ENCODE assay signal across 8 mouse cellular contexts in the genomic region with DNA sequence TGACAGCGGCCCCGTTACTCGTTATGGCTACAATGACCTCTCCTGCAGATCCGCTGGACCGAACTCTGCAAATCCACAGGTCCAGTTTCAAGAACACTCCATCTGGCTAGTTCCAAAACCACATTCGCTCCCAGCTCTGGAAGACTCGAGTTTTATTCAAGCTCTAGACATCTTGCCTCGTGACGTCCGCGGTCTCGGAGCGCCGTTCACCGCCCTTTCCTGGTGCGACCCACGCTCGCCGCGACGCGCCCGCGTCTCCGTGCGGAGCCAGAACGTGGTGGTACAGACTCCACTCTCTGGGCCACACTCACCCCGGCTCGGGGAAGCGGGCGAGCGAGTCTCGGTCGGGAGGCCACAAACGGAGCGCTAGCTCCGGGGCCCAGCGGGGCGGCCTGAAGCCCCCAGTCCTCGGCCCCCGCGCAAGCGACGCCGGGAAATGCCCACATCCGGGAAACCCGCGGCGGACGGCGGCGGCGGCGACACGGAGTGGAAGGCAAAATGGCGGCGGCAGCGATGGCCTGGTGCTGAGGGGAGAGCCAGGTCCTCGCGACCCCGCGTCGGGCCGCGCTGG. TPM values are rescaled to one million over a fixed set of nuclear protein-coding genes. Genes with fewer than 3 reads are reported as not detected.
A peak's percentile ranks its signal among the peaks of the same experiment; 100 is the strongest.
DNase-seq lines count a peak whose midpoint lies in the region; ATAC-seq and TF ChIP-seq lines count a peak whose summit lies in the region.

A gene (minus strand): TSS at position 406 of the 571 bp plus-strand sequence.
A gene (plus strand): TSS at position 484 of the 571 bp plus-strand sequence.

- WGBS in heart, embryonic 10.5 days, result under 1% methylated on average over 65 of the region's 65 CpGs
- WGBS in kidney, embryonic 15.5 days, result under 1% methylated on average over 64 of the region's 65 CpGs
- WGBS in limb, embryonic 15.5 days, result under 1% methylated on average over 56 of the region's 65 CpGs
- WGBS in midbrain, postnatal 0 days, result under 1% methylated on average over 53 of the region's 65 CpGs

- DNase-seq in B cell, adult 2 months, result peak; percentile 90 to 92
- peak; percentile 93 for DNase-seq in brain, embryonic 14.5 days (ENCODE audit: low read depth)
- peak; percentile 94 for DNase-seq in heart, embryonic 10.5 days (ENCODE audit: low spot score)
- DNase-seq in midbrain, postnatal 0 days (ENCODE audit: low spot score), result peak; percentile 86
- DNase-seq in spleen, postnatal 10 days (ENCODE audit: low spot score in 2 of 2), result peak; percentile 87 to 89

- ATAC-seq in erythroblast, adult 5-6 weeks (replicated peaks; ENCODE audit: low FRiP score, poor library complexity, severe bottlenecking), result peak; percentile 73
- peak; percentile 91 for ATAC-seq in kidney, embryonic 15.5 days (replicated peaks; ENCODE audit: low FRiP score)
- ATAC-seq in limb, embryonic 15.5 days (ENCODE audit: insufficient number of reproducible peaks, low FRiP score, low TSS enrichment, low read depth), result peak; percentile 82
- peak; percentile 89 for ATAC-seq in midbrain, postnatal 0 days (ENCODE audit: low FRiP score)

- TF ChIP-seq CTCF in brain, embryonic 14.5 days (IDR thresholded peaks at IDR 0.05; ENCODE audit: borderline replicate concordance, extremely low read depth, insufficient read depth, insufficient read length), result no peak
- no peak for TF ChIP-seq CTCF in midbrain, postnatal 0 days (IDR thresholded peaks at IDR 0.05)

- H3K27me3 ChIP-seq in heart, embryonic 10.5 days (ENCODE audit: insufficient read depth, poor library complexity, severe bottlenecking), result no peaks in the 10 kb centered on the region
- H3K27me3 ChIP-seq in kidney, embryonic 15.5 days, result no peaks in the 10 kb centered on the region
- H3K27me3 ChIP-seq in limb, embryonic 15.5 days, result no peaks in the 10 kb centered on the region
- no peaks in the 10 kb centered on the region for H3K27me3 ChIP-seq in midbrain, postnatal 0 days (ENCODE audit: insufficient read depth, low read length)

- peak within 1 kb of the TSS; percentile 90 for H3K4me3 ChIP-seq in heart, embryonic 10.5 days
- H3K4me3 ChIP-seq in kidney, embryonic 15.5 days (replicated peaks), result peak within 1 kb of the TSS; percentile 94
- peak within 1 kb of the TSS; percentile 98 for H3K4me3 ChIP-seq in limb, embryonic 15.5 days
- peak within 1 kb of the TSS; percentile 98 for H3K4me3 ChIP-seq in midbrain, postnatal 0 days (ENCODE audit: low read depth, low read length)

- H3K36me3 ChIP-seq in heart, embryonic 10.5 days, result peaks cover 37% of the 10 kb centered on the region
- peaks cover 40% of the 10 kb centered on the region for H3K36me3 ChIP-seq in kidney, embryonic 15.5 days
- peaks cover 35% of the 10 kb centered on the region for H3K36me3 ChIP-seq in limb, embryonic 15.5 days
- H3K36me3 ChIP-seq in midbrain, postnatal 0 days (ENCODE audit: insufficient read depth, low read length), result peaks cover 16% of the 10 kb centered on the region

- H3K27ac ChIP-seq in heart, embryonic 10.5 days, result peak within 1 kb of the TSS; percentile 98
- H3K27ac ChIP-seq in kidney, embryonic 15.5 days, result peak within 1 kb of the TSS; percentile 99
- H3K27ac ChIP-seq in limb, embryonic 15.5 days, result peak within 1 kb of the TSS; percentile 99
- peak within 1 kb of the TSS; percentile 96 for H3K27ac ChIP-seq in midbrain, postnatal 0 days (ENCODE audit: low read depth, low read length)

- peaks cover 25% of the 10 kb centered on the region for H3K4me1 ChIP-seq in heart, embryonic 10.5 days
- H3K4me1 ChIP-seq in kidney, embryonic 15.5 days, result peaks cover 30% of the 10 kb centered on the region
- H3K4me1 ChIP-seq in limb, embryonic 15.5 days, result peaks cover 22% of the 10 kb centered on the region
- H3K4me1 ChIP-seq in midbrain, postnatal 0 days (ENCODE audit: insufficient read depth, low read length), result peaks cover 12% of the 10 kb centered on the region

- peak within 1 kb of the TSS; percentile 100 for H3K9ac ChIP-seq in kidney, embryonic 15.5 days
- peak within 1 kb of the TSS; percentile 99 for H3K9ac ChIP-seq in limb, embryonic 15.5 days
- H3K9ac ChIP-seq in midbrain, postnatal 0 days (replicated peaks; ENCODE audit: low read length, poor library complexity, severe bottlenecking), result peak within 1 kb of the TSS; percentile 100

- H3K9me3 ChIP-seq in heart, embryonic 10.5 days, result no peaks in the 10 kb centered on the region
- no peaks in the 10 kb centered on the region for H3K9me3 ChIP-seq in kidney, embryonic 15.5 days (replicated peaks)
- no peaks in the 10 kb centered on the region for H3K9me3 ChIP-seq in limb, embryonic 15.5 days
- H3K9me3 ChIP-seq in midbrain, postnatal 0 days (ENCODE audit: low read length), result no peaks in the 10 kb centered on the region

- peak; percentile 97 for TF ChIP-seq POLR2A in brain, embryonic 14.5 days (IDR thresholded peaks at IDR 0.05; ENCODE audit: borderline replicate concordance, extremely low read depth, insufficient read depth, insufficient read length, poor library complexity, severe bottlenecking)

- peak within 1 kb of the TSS; percentile 83 for H3K4me2 ChIP-seq in kidney, embryonic 15.5 days
- H3K4me2 ChIP-seq in limb, embryonic 15.5 days, result peak within 1 kb of the TSS; percentile 52
- H3K4me2 ChIP-seq in midbrain, postnatal 0 days (ENCODE audit: low read depth, low read length, poor library complexity, severe bottlenecking), result peak within 1 kb of the TSS; percentile 89

RNA-seq across cellular contexts. Expression of the first gene that starts in this region (rescaled TPM):
- 76.2 and 79.2 TPM in 2 replicates for polyA plus RNA-seq in brain, embryonic 14.5 days (2012; rRNA removed)
- 22.7 and 30.5 TPM in 2 replicates for total RNA-seq in erythroblast, adult 5-6 weeks (2015; ENCODE audit: low replicate concordance)
- 33.7 and 42.5 TPM in 2 replicates for total RNA-seq in erythroblast, adult 5-6 weeks (2017; ENCODE audit: low replicate concordance)
- 143 and 148 TPM in 2 replicates for polyA plus RNA-seq in heart, embryonic 10.5 days (2016; fragmentation: Nextera tagmentation; extraction: Ambion mirVana)
- 115 and 122 TPM in 2 replicates for polyA plus RNA-seq in kidney, embryonic 15.5 days (2015; fragmentation: Nextera tagmentation; extraction: Ambion mirVana)
- 126 and 133 TPM in 2 replicates for polyA plus RNA-seq in limb, embryonic 15.5 days (2015; fragmentation: Nextera tagmentation; extraction: Ambion mirVana)
- 70.6 and 81.0 TPM in 2 replicates for total RNA-seq in midbrain, postnatal 0 days (2014; rRNA removed)
- polyA plus RNA-seq in midbrain, postnatal 0 days (2015; fragmentation: Nextera tagmentation; extraction: Ambion mirVana), result 178 and 179 TPM in 2 replicates

RNA-seq across cellular contexts. Expression of the second gene that starts in this region (rescaled TPM):
- polyA plus RNA-seq in brain, embryonic 14.5 days (2012; rRNA removed), result 26.6 and 32.1 TPM in 2 replicates
- 6.9 and 8.5 TPM in 2 replicates for total RNA-seq in erythroblast, adult 5-6 weeks (2015; ENCODE audit: low replicate concordance)
- 5.2 and 6.5 TPM in 2 replicates for total RNA-seq in erythroblast, adult 5-6 weeks (2017; ENCODE audit: low replicate concordance)
- 3.6 and 4.7 TPM in 2 replicates for polyA plus RNA-seq in heart, embryonic 10.5 days (2016; fragmentation: Nextera tagmentation; extraction: Ambion mirVana)
- polyA plus RNA-seq in kidney, embryonic 15.5 days (2015; fragmentation: Nextera tagmentation; extraction: Ambion mirVana), result 8.6 and 9.1 TPM in 2 replicates
- polyA plus RNA-seq in limb, embryonic 15.5 days (2015; fragmentation: Nextera tagmentation; extraction: Ambion mirVana), result 6.4 and 8.2 TPM in 2 replicates
- total RNA-seq in midbrain, postnatal 0 days (2014; rRNA removed), result 45.4 and 50.9 TPM in 2 replicates
- polyA plus RNA-seq in midbrain, postnatal 0 days (2015; fragmentation: Nextera tagmentation; extraction: Ambion mirVana), result 6.5 and 7.7 TPM in 2 replicates

Comparison
In these comparisons a context has a peak if more than half of its experiments do, and no peak if none do; other contexts are left out.
1. Peak in every context shown above with its lines: DNase-seq, ATAC-seq, H3K4me3 ChIP-seq and H3K27ac ChIP-seq.